Mouse (Mus musculus): ENCODE measurements around the gene Cast. TPM values are rescaled to one million over a fixed set of nuclear protein-coding genes. Genes with fewer than 3 reads are reported as not detected.

Cast gene
- 51.6 and 52.7 TPM in 2 replicates for polyA plus RNA-seq (2015; fragmentation: Nextera tagmentation; extraction: Ambion mirVana)

DNA sequence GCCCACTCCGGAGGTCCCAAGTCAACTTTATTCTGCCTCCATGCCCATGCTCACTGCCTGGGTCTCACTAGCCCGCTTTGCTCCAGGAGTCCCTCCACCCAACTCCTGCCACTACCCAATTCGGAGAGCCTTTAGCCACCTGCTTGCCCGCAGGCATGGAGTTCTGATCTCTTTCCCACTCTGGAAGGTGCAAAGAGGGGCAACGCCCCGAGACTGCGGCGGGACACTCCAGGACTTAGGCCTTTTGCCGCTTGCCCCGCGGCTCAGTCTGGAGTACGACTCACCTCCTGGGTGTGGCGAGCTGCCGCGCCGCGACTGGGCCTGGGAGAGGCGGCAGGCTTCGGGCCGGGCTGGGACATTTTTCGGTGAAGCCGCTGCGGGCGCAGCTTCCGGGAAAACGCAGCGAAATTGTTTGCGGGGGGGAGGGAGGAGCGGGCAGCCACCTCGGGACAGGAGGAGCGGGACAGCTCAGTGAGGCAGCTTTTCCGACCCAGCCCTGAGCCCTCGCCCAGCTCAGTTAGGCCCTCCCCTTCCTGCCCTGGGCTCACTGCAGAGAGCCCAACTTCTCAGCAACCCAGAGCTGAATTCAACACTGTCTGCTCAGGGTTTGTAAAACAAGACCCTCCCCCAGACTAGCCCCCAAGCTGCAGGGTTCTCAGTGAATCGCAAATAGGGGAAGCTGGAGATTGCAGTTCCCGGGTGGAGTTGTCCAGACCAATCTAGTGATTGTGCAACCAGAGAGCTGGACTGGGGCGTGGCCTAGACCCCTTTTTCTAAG lies at the start of gene Cast:
Cast (minus strand) TSS at position 659 of the 778 bp plus-strand sequence.
- Histone ChIP-seq H3K4me3 (replicated peaks) (peak within 1 kb of the TSS; percentile 75), H3K4me1 (peaks cover 11% of the 10 kb centered on the region; the same call in 1 of the 2 replicates), H3K27ac (replicated peaks) (peak within 1 kb of the TSS; percentile 78), H3K9ac (peak within 1 kb of the TSS; percentile 70), H3K4me2 (replicated peaks) (peak within 1 kb of the TSS; percentile 81), H3K27me3 (no peaks in the 10 kb centered on the region), H3K9me3 (replicated peaks) (no peaks in the 10 kb centered on the region), H3K36me3 (no peaks in the 10 kb centered on the region)
- ATAC-seq (ENCODE audit: insufficient number of reproducible peaks, low FRiP score, low TSS enrichment, low read depth), result peak; percentile 89
- 1% methylated on average over 36 of the region's 36 CpGs for WGBS

DNA sequence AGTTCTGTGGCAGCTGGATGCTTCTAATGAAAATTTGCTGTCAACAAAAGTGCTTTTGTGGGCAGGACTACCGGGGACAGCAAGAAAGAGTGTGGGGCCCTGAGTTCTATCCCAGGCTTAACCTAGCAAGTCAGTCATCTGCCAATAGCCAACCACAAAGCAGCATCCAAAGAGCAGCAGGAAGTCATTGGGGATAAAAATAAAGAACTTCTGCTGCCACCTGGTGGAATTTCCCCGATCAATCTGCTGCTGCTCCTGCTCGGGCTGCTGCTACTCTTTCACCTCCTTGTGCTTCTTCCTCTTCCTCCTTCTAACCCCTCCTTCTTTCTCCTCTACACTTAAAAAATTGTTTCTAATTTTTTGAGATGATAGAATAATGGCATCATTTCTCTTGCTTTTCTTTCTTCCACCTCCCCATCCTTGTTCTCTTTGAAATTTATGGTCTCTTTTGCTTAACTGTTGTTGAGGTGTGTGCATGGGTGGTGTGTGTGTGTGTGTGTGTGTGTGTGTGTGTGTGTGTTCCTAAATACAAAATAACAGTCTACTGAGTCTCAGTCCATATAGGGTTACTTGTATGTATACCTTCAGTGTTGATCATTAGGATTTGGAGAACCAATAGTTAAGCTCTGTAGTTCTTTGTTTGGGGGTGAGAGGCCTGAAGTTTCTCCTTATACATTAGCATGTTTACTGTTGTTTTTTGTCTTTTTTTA lies 45.9 kb upstream of the Cast start:
- no peak overlapping the region for H3K27ac ChIP-seq (replicated peaks)
- no peaks in the 10 kb centered on the region for H3K9me3 ChIP-seq (replicated peaks)
- WGBS, result 3% methylated on average over 3 of the region's 3 CpGs
- H3K36me3 ChIP-seq, result no peaks in the 10 kb centered on the region
- H3K4me3 ChIP-seq (replicated peaks), result no peak overlapping the region
- no peak for ATAC-seq (ENCODE audit: insufficient number of reproducible peaks, low FRiP score, low TSS enrichment, low read depth)
- H3K27me3 ChIP-seq, result no peaks in the 10 kb centered on the region
- H3K4me1 ChIP-seq, result no peaks in the 10 kb centered on the region
- H3K4me2 ChIP-seq (replicated peaks), result no peak overlapping the region
- H3K9ac ChIP-seq, result no peak overlapping the region

DNA sequence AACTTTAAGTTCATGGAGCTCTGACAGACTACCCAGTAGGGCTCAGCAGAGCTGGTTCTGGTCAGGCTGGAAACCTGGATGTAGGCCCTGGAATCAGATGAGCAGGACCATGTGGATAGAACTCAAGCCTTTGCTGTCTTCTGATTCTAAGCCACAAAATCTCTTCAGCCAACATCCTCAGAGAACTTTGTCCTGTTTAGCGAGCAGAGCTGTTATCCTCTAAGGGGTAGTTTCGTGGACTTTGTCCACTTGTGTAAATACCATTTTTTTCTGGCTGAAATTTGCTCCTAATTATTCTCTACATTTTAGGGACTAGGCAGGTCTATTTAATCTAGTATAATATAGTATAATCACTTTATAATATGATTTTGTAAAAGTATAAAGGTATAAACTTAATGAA lies 42.2 kb upstream of the Cast start:
- no peak overlapping the region for H3K27ac ChIP-seq (replicated peaks)
- H3K9me3 ChIP-seq (replicated peaks), result no peaks in the 10 kb centered on the region
- no peaks in the 10 kb centered on the region for H3K27me3 ChIP-seq
- H3K36me3 ChIP-seq, result no peaks in the 10 kb centered on the region
- H3K4me1 ChIP-seq, result no peaks in the 10 kb centered on the region
- H3K4me3 ChIP-seq (replicated peaks), result no peak overlapping the region
- no peak overlapping the region for H3K9ac ChIP-seq
- no peak overlapping the region for H3K4me2 ChIP-seq (replicated peaks)
- no peak for ATAC-seq (ENCODE audit: insufficient number of reproducible peaks, low FRiP score, low TSS enrichment, low read depth)
- 86% methylated on average over 2 of the region's 2 CpGs for WGBS

DNA sequence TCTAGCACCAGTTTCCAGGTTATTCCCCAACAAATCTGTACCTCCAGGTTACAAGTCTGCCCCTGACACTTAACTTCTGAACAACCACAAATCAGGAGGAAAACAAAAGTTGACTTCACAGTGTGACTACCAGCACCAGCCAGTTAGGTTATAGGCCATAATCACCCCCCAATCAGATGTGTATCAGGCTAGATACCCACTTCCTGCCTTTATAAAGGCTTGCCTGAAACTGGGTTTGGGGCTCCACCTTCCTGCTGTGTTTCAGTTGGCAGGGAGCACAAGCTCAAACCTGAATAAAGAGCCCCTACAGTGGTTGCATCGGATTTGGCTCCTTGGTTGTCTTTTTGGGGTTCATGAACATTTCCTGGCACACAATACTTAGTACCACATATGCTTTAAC lies 37.3 kb upstream of the Cast start:
- ATAC-seq (ENCODE audit: insufficient number of reproducible peaks, low FRiP score, low TSS enrichment, low read depth), result no peak
- Histone ChIP-seq H3K9ac (no peak overlapping the region), H3K4me1 (no peaks in the 10 kb centered on the region), H3K27ac (replicated peaks) (no peak overlapping the region), H3K4me3 (replicated peaks) (no peak overlapping the region), H3K27me3 (no peaks in the 10 kb centered on the region), H3K9me3 (replicated peaks) (no peaks in the 10 kb centered on the region), H3K36me3 (no peaks in the 10 kb centered on the region), H3K4me2 (replicated peaks) (no peak overlapping the region)
- WGBS, result 61% methylated on average over 1 of the region's 1 CpGs

DNA sequence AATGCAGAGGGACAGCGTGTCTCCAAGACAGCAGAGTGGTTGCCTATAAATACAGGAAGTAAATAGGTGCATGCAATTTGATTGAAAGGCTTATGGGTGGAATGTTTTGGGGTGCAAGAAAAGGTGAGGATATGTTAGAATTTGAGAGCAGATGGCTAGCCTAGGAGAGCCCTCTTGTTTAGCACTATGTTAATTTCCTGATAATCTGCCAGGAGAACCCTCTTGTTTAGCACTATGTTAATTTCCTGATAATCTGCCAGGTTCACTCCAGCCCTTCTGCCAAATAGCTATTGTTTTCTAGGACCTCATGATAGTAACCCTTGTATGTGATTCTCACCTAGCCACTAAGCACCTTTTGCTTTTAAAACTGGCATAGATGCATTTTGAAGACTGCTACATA lies 25.9 kb upstream of the Cast start:
- Histone ChIP-seq H3K4me2 (replicated peaks) (no peak overlapping the region), H3K27ac (replicated peaks) (no peak overlapping the region), H3K27me3 (no peaks in the 10 kb centered on the region), H3K9ac (no peak overlapping the region), H3K9me3 (replicated peaks) (no peaks in the 10 kb centered on the region), H3K4me1 (no peaks in the 10 kb centered on the region), H3K4me3 (replicated peaks) (no peak overlapping the region), H3K36me3 (no peaks in the 10 kb centered on the region)
- 84% methylated on average over 1 of the region's 1 CpGs for WGBS
- no peak for ATAC-seq (ENCODE audit: insufficient number of reproducible peaks, low FRiP score, low TSS enrichment, low read depth)

DNA sequence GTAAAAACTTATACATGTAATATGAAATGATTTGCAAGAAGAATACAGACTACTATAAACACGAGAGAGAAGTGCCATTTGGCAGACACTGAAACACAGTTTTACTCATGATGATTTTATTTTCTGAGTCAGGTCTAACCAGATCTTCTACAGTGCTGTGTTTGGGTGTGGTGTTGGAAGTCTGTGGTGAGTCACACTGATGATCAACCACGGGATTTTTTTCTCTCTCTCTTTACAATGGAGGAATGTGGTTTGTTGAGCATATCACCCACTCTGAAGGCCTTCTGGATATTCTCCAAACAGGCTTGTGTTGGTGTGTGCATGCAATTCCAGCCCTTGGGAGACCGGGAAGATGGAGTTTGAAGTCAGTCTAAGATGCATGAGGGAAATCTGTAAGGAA lies 13.5 kb upstream of the Cast start:
- Histone ChIP-seq H3K9me3 (replicated peaks) (no peaks in the 10 kb centered on the region), H3K27ac (replicated peaks) (no peak overlapping the region), H3K27me3 (no peaks in the 10 kb centered on the region), H3K4me3 (replicated peaks) (no peak overlapping the region), H3K9ac (no peak overlapping the region), H3K36me3 (no peaks in the 10 kb centered on the region), H3K4me2 (replicated peaks) (no peak overlapping the region), H3K4me1 (no peaks in the 10 kb centered on the region)
- WGBS, result 56% methylated on average over 3 of the region's 3 CpGs
- ATAC-seq (ENCODE audit: insufficient number of reproducible peaks, low FRiP score, low TSS enrichment, low read depth), result no peak

DNA sequence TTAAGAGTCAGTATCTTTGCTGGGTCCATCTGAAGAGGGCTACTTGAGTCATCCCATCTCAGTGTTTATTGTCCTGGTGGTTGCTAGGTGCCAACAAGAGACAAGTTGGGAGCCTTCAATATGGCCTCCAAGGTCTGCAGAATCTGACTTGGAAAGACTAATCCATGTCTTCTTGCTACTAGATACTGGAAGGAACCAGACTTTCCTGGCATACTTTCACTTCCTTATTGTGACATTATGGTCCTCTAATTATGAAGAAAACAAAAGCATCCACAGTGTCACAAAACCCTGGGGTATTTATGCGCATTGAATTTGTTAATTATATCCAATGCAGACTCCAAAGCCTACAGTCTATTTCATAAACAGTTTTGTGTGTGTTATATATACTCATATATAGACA lies 7.1 kb upstream of the Cast start:
- no peak for ATAC-seq (ENCODE audit: insufficient number of reproducible peaks, low FRiP score, low TSS enrichment, low read depth)

DNA sequence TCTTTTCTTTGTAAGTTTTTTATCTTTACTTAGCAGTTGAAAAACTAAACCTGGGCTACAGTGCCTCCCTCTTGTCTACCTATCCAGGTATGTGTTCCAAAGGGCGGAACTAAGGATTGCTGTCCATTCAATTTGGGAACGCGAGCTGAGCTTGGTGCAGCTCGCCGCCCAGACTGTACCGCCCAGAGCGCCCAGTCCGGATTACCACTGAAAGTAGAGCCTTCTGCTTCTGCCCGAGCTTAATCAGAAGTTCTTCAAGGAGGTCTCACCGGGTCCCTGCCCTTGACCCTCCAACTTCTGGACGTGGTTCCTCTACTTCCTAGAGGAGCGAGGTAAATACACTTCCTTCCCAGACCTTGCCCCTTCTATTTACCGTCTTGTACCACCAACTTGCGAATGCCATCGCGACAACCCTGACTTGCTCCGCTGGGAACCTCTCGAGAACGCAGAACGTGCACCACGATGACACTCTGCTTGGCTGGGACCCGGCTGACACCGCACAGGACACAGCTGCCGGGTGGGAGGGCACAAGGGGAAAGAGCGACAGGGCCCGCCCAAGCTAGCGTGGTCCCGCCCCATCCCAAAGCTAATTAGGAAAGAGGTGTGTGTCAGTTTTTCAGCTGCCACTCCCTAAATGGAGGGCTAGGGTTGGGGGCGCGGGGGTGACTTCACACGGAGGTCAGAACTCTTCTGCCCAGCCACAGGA lies 1.0 kb downstream of the Cast start:
- peak overlapping the region; percentile 78 for H3K27ac ChIP-seq (replicated peaks)
- 1% methylated on average over 31 of the region's 31 CpGs for WGBS

More for the DNA sequence above, 7.1 kb upstream of the Cast start:
- Histone ChIP-seq H3K36me3 (no peaks in the 10 kb centered on the region), H3K9me3 (replicated peaks) (no peaks in the 10 kb centered on the region), H3K9ac (no peak overlapping the region), H3K4me3 (replicated peaks) (no peak overlapping the region), H3K4me1 (no peaks in the 10 kb centered on the region), H3K4me2 (replicated peaks) (no peak overlapping the region), H3K27me3 (no peaks in the 10 kb centered on the region), H3K27ac (replicated peaks) (no peak overlapping the region)
- 84% methylated on average over 1 of the region's 1 CpGs for WGBS

DNA sequence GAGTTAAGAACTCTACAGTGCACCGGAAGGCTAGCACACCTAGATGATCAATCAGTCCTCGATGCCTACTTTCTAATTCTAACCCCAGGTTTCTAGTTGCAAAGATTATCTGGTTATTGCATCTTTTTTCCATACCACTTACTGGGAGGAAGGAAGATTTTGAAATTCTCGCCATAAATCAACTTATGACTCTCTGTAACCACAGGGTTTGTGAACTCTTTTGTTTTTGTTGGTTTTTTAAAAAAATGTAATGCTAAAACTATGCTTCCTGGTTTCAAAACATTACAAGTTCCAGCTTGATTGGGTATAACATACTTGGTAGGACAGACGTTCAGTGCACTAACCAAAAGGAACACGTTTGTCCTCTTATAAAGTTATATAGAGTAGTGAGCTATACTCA lies 1.7 kb downstream of the Cast start:
- H3K4me1 ChIP-seq, result peaks cover 11% of the 10 kb centered on the region; the same call in 1 of the 2 replicates
- no peaks in the 10 kb centered on the region for H3K27me3 ChIP-seq
- 46% methylated on average over 5 of the region's 5 CpGs for WGBS
- peak overlapping the region; percentile 81 for H3K4me2 ChIP-seq (replicated peaks)
- peak overlapping the region; percentile 75 for H3K4me3 ChIP-seq (replicated peaks)
- no peaks in the 10 kb centered on the region for H3K9me3 ChIP-seq (replicated peaks)
- H3K27ac ChIP-seq (replicated peaks), result no peak overlapping the region
- H3K9ac ChIP-seq, result no peak overlapping the region
- ATAC-seq (ENCODE audit: insufficient number of reproducible peaks, low FRiP score, low TSS enrichment, low read depth), result no peak
- no peaks in the 10 kb centered on the region for H3K36me3 ChIP-seq

More for the DNA sequence above, 1.0 kb downstream of the Cast start:
- H3K36me3 ChIP-seq, result no peaks in the 10 kb centered on the region
- H3K4me1 ChIP-seq, result peaks cover 11% of the 10 kb centered on the region; the same call in 1 of the 2 replicates
- peak overlapping the region; percentile 75 for H3K4me3 ChIP-seq (replicated peaks)
- peak; percentile 93 for ATAC-seq (ENCODE audit: insufficient number of reproducible peaks, low FRiP score, low TSS enrichment, low read depth)
- H3K9me3 ChIP-seq (replicated peaks), result no peaks in the 10 kb centered on the region
- peak overlapping the region; percentile 81 for H3K4me2 ChIP-seq (replicated peaks)
- H3K9ac ChIP-seq, result peak overlapping the region; percentile 70
- H3K27me3 ChIP-seq, result no peaks in the 10 kb centered on the region

DNA sequence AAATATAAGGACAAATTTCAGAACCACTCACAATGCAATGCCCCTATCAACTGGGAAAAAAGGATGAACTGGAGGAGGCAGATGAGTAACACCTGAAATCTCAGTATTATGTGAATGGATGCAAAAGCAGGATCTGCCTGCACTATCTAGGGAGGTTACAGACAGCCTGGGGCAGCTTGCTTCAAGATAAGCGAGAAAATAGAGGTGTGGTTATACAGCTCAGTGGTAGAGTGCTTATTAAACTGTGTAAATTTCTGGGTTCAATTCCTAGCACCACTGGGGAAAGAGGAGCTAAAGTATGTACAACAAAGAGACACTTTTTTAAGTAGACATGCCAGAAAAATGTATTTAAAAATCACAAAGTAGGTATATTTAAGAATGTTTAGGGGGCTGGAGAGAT lies 14.2 kb downstream of the Cast start:
- Histone ChIP-seq H3K4me1 (no peaks in the 10 kb centered on the region), H3K9me3 (replicated peaks) (no peaks in the 10 kb centered on the region), H3K36me3 (no peaks in the 10 kb centered on the region), H3K27me3 (no peaks in the 10 kb centered on the region), H3K27ac (replicated peaks) (no peak overlapping the region), H3K4me2 (replicated peaks) (no peak overlapping the region), H3K9ac (no peak overlapping the region), H3K4me3 (replicated peaks) (no peak overlapping the region)
- no peak for ATAC-seq (ENCODE audit: insufficient number of reproducible peaks, low FRiP score, low TSS enrichment, low read depth)
- 61% methylated on average over 1 of the region's 1 CpGs for WGBS

DNA sequence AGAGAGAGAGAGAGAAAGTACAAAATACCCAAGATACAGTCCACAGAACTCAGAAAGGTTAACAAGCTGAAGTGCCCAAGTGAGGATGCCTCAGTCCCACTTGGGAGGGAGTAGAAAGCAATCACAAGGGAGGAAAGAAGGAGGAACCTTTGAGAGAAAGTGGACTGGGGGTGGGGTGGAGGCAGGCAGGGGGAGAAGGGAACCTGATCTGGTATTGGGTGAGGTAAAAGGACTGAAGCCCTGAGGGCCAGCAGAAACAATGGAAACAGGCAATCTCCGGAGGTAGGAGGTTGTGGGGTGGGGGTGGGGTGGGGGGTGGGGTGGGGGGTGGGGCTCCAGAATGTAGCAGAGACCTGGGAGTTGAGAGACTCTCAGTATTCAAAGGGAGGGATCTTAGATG lies 20.9 kb downstream of the Cast start:
- H3K9me3 ChIP-seq (replicated peaks), result no peaks in the 10 kb centered on the region
- no peaks in the 10 kb centered on the region for H3K36me3 ChIP-seq
- no peak for ATAC-seq (ENCODE audit: insufficient number of reproducible peaks, low FRiP score, low TSS enrichment, low read depth)
- H3K9ac ChIP-seq, result no peak overlapping the region
- no peak overlapping the region for H3K4me2 ChIP-seq (replicated peaks)
- H3K27ac ChIP-seq (replicated peaks), result no peak overlapping the region
- no peak overlapping the region for H3K4me3 ChIP-seq (replicated peaks)
- 0% methylated on average over 1 of the region's 1 CpGs for WGBS
- H3K4me1 ChIP-seq, result no peaks in the 10 kb centered on the region
- H3K27me3 ChIP-seq, result no peaks in the 10 kb centered on the region
